Mouse (Mus musculus) adrenal gland, postnatal 10 days (tissue): ENCODE data around the gene Dars2. TPM values are rescaled to one million over a fixed set of nuclear protein-coding genes. Genes with fewer than 3 reads are reported as not detected.

ENCODE experiments used
- DNase-seq: peaks from one replicate; pipeline ENCODE4 v3.0.0; 2021; ENCODE audit warnings: mixed read lengths
- long read RNA-seq, 2 experiments: library from polyadenylated mRNA; stranded (forward); transcript quantifications; one replicate each; pipeline ENCODE4 v2.0.0; 2021
- total RNA-seq, 2 experiments: library from RNA; stranded (reverse); gene quantifications; 2 replicates each; pipeline ENCODE4 v1.2.3; 2021

Gene Dars2
- 10 to 100 TPM; 26.3 to 30.1 TPM for total RNA-seq
- long read RNA-seq, experiment 1, transcript Dars2-201 (17 exons, 3,619 nt) = major isoform, 38 of 55 reads
- long read RNA-seq, experiment 1, partial matches to known transcripts = 3 of 55 reads
- long read RNA-seq, experiment 1, other reads (novel, unspliced or antisense) = 14 of 55 reads
- long read RNA-seq, experiment 2, transcript Dars2-201 (17 exons, 3,619 nt) = major isoform, 23 of 31 reads
- long read RNA-seq, experiment 2, partial matches to known transcripts = 0 of 31 reads
- long read RNA-seq, experiment 2, other reads (novel, unspliced or antisense) = 8 of 31 reads

DNA sequence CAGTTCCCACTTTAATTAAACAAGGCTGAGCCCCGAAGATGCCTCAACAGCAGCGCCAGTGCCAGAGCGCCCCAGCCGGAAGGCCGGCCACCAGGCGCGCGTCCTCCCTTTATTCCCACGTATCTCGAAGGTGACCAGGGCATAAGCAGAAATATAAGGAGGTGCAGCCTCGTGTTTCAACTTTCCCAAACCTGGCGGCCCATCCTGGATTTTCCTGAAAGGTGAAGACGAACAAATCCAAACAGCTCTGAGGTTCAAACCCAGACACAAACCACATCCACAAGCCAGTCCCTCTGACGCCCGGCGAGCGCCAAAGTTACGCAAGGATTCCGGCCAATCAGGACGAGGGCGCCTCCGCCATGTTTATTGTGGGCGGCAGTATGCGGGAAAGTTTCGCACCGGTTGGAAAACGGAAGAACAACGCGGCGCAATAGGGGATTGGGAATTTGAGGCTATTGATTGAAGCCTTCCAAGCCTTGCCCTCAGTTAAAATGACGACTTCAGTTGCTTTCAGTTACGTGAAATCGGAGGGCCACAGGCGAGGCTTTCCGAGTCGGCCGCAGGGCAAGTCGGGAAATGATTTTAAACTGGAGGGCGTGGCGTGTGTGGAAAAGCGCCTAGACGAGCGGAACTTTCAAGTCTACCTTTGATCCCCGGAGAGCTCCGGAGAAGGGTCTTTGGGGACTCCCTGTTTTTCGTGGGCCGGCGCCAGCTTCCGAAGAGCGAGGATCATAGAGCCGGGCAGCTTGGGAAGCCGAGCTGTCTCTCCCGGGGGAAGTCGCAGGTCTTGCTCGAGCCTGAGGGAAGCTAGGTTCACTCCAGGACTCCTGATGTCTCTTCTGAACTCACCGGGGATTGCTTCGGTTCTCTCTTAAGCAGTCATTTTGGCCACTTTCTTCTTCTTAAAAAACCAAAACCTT is at the start of gene Dars2, which contains the start of gene Cenpl:
TSS of gene Dars2 (minus strand) at position 307 of the 920 bp plus-strand sequence.
TSS of gene Cenpl (plus strand) at position 362 of the 920 bp plus-strand sequence.
- peak; percentile 97 for DNase-seq

DNA sequence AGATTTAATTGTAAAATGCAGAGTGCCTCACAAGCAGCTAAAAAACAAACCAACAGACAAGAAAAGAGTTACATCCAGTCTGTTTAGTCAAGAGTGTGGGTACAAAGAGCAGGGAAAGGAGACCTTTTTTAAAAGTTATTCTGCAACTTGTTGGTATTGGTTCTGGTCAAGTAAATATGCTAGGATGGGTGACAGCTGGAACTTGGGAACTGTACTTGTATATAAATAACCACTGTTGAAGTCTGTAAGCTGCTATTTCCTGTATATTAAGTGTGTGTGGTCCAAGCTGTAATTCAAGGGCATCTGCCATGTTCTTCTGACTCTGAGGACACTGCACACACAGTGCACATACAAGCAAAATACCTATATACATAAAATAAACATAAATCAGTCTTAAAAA is 44.1 kb upstream of the Dars2 start:
- DNase-seq = no peak

DNA sequence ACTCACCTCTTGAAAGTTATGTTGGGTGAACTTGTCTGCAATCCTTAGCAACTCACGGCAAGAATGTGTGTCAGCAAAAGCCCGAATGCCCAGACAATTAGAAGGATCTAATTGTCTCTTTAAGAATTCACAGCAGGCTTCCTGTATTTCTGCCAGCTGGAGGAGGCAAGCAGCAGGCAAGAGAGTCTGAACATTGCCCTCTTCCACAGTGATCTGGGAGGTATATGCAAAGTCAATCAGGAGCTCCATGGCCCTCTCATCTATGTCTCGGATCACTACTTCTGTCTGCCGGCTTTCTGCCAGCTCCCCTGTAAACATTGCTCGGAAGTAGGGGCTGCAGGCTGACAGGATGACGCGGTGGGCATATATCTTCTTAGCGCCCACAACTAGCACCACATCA is 38.8 kb upstream of the Dars2 start:
- DNase-seq = no peak

DNA sequence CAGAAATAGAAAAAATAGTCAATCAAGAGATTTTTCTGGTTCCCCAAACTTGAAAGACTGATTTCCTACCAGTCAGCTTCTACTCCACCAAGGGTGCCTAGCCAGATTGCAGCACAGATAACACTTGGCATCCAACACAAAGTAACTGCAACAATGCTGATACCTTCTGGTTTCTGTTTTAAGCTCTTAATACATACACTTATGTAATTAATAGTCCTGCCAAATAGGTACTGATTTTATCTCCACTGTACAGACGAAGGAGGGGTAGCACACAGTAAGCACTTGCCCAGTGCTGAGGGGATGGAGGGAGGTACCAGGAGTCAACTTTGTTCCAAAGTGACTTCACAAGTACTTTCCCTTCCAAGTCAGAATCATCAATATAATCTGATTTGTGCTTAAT is 33.4 kb upstream of the Dars2 start:
- no peak for DNase-seq

DNA sequence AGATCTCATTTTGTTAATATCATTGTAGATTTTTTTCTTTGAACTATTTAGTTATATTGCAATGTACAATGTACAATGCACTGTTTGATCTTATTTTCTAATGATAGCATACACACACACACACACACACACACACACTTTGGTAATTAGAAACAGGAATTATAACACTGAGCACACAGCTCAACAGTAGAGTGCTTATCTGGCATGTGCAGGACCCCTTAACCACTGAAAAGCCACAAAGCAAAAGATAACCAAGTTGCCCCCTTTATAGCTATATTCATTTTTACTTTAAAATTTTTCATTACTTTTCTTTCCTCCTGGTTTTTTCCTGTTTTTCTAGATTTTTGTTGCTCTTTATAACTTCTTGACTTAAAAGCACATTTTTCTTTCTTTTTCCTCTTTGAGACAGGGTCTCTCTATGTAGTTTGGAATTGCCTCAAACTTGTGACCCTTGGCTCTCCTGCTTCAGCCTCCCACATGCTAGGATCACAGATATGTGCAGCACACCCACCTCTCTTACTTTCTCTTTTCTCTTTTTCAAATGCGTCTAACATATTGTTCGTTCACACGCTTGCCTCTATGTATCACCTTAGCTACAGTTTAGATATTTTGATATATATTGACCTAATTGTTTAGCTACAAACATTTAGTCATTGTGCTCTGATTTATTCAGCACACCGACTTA is 29.4 kb upstream of the Dars2 start:
- DNase-seq = no peak

DNA sequence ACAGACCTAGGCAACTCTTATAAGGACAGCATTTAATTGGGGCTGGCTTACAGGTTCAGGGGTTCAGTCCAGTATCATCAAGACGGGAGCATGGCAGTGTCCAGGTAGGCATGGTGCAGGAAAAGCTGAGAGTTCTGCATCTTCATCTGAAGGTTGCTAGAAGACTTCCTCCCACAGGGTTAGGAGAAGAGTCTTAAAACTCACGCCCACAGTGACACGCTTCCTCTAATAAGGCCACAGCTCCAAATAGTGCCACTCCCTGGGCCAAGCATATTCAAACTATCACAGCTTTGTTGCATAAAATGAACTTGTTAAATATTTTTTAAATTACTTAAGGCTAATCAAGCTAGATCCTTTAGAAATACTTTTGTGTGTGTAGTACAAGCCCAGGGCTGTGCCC is 6.8 kb upstream of the Dars2 start:
- DNase-seq = no peak

DNA sequence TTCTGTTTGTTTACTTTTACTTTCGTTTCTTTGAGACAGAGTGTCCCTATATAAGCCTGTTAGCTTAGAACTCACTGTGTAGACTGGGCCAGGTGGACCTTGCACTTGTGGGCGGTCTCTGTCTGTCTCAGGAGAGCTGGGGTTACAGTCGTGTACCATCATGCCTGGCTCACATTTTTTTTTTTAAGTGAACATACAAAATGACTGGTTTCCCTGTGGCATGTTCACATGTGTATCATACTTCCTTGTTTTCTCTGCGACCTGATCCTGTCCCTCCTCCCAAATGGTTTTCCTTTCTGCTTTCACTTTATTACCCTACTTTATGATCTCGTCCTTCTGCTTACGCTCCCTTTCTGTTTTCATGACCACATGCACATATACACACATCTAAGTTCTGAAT is 5.8 kb upstream of the Dars2 start:
- DNase-seq = peak; percentile 20

DNA sequence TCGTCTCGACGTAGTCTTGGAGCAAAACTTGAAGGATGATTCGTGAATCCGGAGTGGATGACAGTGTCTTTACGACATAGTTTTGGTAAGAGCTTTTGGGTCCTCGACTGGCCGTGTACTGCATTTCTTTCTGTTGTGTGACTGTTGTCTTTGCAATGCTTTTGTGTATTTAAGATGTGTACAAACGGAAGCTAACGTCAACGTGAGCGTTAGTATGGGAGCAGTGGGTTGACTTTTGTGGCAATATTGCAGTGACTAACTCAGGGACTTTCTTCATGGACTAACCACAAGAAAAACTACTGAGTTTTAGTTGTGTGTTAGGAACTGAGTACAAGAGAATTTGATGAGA is 788 bp upstream of the Dars2 start:
- DNase-seq = no peak

DNA sequence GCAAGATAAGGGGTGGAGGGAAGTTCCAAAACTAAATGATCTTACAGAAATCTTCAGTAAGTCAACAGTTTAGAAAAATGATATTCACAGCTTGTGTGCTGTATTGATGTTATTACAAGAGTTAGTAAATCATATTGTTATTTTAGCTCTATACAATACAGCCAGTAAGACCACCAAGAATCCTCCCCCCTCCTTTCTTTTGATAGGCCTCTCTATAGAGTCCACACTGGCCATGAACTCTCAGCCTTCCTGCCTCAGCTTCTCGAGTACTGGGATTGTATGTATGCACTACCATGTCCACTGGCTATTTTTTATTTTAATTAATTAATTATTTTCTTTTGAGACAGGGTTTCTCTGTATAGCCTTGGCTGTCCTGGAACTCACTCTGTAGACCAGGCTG is 7.1 kb downstream of the Dars2 start:
- no peak for DNase-seq

DNA sequence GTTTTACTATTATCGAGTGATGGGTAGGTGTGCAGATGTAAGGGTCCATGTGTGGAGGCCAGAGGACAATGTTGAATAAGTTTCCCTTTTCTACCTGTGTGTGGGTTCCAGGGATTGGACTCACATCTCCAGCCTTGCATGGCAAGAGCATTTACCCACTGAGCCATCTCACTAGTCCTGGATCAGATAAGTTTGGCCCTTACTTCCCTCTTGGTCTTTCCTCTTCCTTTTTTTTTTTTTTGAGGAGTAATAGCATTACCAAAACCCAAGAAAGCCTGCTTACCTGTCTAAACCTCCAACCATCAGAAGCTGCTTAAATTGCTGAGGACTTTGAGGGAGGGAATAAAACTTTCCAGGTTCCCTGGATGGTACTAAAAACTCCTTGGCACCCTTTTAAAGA is 13.3 kb downstream of the Dars2 start:
- DNase-seq = no peak

DNA sequence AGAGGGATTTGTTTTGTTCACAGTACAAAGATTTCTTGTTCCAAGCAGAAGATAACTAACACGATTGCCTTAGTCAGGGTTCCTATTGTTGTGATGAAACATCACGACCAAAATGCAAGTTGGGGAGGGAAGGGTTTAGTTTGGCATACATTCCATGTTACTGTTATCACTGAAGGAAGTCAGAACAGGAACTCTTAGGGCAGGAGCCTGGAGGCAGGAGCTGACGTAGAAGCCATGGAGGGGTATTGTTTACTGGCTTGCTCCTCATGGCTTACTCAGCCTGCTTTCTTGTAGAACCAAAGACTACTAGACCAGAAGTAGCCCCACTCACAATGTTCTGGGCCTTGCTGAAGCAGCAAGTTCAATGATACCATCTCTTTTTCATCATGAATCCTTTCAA is 23.5 kb downstream of the Dars2 start:
- no peak for DNase-seq

DNA sequence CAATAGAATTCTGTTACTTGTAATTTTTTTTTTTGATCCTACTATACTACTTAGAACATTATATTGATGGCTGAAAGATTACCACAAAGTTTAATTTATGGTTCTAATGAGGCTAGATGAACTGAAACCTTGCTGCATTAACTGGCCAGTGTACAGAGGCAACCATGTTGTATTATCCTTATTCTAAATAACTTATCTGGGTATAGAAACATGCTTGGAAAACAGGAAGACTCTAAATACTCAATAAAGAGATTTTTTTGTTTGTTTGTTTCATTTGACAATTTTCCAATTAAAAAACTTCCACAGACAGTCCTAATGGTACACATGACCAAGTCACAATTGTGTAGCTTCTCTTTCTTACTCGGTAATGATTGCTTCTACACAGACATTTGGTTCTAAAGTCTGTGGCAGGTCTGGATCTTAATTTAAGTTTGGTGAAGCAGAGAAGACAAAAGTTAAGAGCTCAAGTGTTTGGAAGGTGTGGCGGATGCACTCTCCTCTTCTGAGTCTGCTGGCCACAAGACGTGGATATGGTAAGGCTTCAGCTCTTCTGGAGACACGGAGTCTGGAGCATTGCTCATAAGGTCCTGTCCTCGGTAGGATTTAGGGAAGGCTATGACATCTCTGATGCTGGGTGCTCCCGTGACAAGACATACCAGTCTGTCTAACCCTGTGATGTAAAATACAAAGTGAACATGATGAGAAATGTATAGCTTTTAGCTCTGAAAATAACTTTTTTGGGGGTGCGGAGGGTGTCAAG is 29.0 kb downstream of the Dars2 start:
- no peak for DNase-seq

DNA sequence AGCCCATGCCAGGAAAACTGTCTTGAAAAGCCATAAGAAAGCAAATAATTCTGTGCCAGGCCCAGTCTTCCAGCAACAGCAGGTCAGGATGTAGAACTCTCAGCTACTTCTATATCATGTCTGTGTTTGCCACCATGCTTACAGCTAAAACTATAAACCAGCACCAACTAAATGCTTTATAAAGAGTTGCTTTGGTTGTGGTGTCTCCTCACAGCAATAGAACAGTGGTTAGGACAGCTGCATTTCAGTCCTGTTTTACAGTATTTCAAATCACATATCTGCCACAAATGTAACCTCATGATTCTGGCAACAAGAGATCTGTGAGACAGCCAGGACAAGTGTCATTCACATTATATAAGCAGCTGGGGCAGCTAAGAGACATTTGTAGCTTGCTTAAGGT is 29.6 kb downstream of the Dars2 start:
- no peak for DNase-seq

DNA sequence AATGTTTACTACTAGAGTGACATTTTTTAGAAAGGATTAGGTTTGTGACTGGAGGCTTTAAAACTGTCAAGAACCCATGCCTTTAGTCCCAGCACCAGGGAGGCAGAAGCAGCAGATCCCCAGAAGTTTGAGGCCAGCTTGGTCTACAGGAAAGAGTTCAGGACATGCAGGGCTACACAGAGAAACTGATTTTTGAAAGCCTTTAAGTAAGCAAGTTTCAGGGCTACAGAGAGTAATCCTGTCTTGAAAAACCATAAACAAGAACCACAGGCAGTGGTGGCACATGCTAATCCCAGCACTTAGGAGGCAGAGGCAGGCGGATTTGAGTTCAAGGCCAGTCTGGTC is 30.1 kb downstream of the Dars2 start:
- no peak for DNase-seq

DNA sequence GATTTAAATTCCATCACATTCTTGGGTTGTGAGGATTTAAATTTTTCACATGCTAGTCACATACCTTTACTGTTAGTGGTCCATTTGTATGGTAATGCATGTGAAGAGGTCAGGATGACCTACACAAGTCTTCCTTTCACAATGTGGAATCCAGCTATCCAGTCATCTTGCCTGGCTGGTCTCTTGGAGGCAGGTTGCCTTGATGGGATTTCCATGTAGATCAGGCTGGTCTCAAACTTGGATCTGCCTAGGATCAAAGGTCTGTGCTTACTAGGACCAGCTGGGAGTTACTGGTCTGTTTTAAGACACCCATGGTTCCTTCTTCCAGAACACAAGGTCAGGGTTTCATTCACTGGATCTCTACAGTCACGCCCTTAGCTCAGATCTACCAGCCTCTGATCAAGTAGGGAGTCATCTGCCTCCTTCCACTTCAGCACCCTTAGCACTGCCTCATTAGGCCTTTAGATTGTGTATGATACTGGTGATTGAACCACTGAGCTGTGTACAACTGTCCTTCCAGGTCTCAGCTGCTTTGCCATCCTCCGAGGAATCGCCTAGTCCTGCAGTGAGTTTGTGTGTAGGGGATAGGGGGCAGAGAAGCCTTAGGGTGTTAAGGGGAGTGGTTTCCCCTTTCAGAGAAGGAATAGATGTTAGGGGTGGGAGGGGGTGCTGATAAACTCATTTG is 30.6 kb downstream of the Dars2 start:
- no peak for DNase-seq

DNA sequence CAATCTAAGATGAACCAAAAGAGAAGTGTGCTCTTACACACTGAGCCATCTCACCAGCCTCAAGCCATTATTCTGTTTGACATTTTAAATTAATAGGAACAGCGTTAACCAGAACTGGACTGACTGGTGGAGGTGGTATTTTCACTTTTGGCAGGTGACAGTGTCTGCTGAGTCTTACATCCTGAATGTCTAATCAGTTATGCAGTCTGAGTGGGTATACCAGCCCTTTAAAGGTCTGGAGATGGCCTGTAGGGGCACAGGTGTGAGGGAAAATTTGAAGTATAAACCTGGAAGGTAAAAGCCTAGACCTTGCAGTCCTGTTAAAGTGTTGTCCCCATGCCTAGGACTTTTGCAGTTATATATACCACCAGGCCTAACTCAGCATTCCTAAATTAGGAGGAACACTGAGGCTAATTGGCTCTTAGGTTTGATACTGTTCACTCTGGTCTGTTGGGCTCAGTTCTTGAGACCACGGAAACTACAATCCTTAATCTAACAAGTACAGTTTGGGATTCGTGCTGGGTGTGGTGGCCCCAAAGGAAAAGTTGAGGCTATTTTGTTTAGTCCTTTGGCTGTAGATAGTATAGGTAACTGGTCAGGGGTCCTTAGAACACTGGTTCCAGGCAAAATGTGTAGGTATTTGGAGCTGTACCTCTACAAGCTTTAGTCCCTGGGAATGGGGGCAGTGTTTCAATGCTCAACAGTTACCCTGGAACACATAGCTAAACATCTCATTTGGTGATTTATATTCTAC is 31.3 kb downstream of the Dars2 start:
- DNase-seq = no peak

DNA sequence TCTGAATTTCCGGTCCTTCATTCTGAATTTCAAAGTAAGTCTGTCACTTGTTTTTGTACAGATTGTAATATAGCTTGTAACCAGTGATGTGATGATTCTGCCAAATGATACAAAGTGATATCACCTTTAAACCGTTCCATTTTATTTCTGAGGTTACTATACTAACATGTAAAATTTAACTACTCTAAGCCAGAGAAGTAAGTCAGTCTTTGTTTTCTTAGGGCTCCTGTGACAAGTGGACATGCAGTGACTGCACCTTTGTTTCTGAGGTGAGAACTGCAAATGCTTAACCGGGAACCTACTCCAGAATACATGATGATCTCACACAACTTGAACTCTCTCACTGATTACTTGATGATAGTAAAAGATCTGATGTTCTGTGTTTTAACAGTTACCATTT is 32.5 kb downstream of the Dars2 start:
- no peak for DNase-seq

DNA sequence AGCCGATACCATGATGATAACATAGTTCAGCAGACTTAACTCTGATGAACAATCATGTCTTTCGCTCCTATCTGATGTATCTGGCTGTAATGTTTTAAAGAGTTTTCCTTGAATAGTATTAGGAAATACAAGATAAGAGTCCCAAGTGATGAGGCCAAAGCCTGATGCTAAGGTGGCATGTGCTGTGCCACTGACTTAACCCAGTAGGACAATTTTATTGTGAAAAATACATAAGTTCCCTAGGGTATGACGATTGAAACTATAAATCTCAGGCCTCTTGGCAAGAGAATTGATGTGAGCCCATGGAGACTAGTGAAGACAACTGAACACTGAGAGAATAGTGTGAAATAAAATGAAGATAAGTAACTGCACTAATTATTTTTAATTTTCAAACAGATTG is 32.9 kb downstream of the Dars2 start:
- no peak for DNase-seq

DNA sequence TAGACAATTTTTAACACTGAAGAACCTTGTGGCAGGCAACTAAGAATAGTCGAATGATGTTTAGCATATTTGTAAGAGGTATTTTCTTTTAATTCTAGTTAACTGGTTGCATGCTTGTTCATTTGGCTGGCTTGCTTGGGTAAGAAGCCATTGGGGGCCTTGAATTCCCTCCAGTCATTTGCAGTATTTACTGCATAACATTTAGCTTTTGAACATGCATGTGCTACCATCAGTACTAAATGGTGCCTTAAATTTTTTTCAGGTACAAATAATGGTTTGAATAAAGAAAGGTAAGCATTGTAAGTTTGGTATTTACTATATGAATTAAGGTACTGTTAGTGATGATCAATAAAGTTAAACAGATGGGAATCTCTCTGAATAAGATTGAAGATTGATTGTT is 33.4 kb downstream of the Dars2 start:
- DNase-seq = no peak

DNA sequence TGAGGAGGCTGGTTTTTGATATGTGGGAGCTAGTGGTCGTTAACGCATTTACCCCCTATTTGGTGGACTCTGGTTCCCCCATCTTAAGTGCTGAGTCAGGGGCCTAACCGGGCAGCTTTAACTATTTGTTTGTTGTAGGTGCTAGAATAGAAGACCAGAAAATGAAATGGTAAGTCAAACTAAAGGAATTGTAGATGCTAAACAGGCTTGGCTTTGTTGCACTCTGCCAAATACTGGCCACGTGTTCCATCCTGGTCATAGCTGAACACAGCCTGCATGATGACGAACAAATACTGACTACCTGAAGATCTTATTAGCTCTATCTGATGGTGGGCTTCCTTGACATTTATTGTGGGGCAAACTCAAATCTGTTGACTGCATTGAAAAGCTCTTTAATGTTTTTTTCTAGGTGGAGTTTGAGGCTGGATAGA is 34.0 kb downstream of the Dars2 start:
- peak; percentile 20 for DNase-seq

DNA sequence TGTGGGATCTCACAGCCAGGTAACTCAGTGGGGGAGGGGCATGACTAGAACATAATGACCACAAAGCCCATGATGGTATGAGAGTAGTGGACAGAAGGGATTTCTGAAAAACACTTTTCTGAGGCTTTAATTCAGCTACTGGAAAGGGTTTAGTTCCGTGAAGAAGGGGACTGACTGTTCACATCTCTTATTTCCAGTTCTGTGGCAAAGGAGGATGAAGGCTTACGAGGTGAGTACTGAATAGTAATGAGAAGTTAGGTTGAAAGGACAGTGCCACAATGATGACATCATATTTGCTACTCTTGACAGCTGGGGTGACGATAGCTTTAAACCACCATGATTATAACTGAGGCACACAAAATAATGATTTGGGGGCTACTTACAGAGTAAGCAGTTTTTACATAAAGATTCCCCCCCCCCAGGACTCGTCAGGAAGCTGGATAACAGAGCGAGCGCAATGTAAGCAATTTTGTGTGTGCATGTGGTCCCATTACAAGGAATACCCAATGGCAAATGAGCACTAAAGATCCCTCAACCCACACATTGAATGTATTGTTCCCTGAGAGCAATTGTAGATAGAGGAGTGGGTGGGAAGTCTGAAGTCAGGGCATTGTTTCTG is 34.6 kb downstream of the Dars2 start:
- DNase-seq = peak; percentile 15
